Mouse (Mus musculus) ES-E14 (cell line): ENCODE results near the gene 4933405L10Rik.

Experiments used
- HCFC1 ChIP-seq: IDR thresholded peaks from 2 replicates; pipeline ENCODE4 v1.6.1; 2012; ENCODE audit warnings: low read length, inconsistent platforms, borderline replicate concordance; ENCODE audit not compliant: insufficient read depth
- ZC3H11A ChIP-seq: IDR thresholded peaks from 2 replicates; pipeline ENCODE4 v1.6.1; 2012; ENCODE audit warnings: low read depth, mild to moderate bottlenecking, inconsistent platforms, low read length, borderline replicate concordance

GRCm38 (mm10) chr8:105725726-105726125 is 18.3 kb downstream of the 4933405L10Rik start:
- TF ChIP-seq HCFC1 (no peak), ZC3H11A (no peak)
